Mouse (Mus musculus) heart, postnatal 25 days (tissue): ENCODE results near the gene Clybl. TPM values are rescaled to one million over a fixed set of nuclear protein-coding genes. Genes with fewer than 3 reads are reported as not detected.

ENCODE experiments used
- DNase-seq: peaks from one replicate; pipeline ENCODE4 v3.0.0; 2022; ENCODE audit warnings: low spot score
- intact Hi-C: fragments of 180-260 bp; cut with DNase I; formaldehyde crosslinking; loops from one replicate; pipeline ENCODE4 v1.15.1; 2025
- total RNA-seq, 2 experiments: library from RNA; stranded (reverse); gene quantifications; 2 replicates each; pipeline ENCODE4 v1.2.3; 2021

The Clybl gene
- total RNA-seq, 2 experiments from 2014 or later: 113 to 123 TPM

- no peak for DNase-seq
- intact Hi-C loops: no loop called here
These were observed 163.0 kb downstream of the Clybl start for GRCm38 (mm10) chr14:122344272-122345224.

- intact Hi-C loops: no loop called here
These were observed 166.6 kb downstream of the Clybl start for GRCm38 (mm10) chr14:122348069-122348468.

GRCm38 (mm10) chr14:122349326-122349725 is 167.8 kb downstream of the Clybl start:
- no peak for DNase-seq

More at GRCm38 (mm10) chr14:122348069-122348468, 166.6 kb downstream of the Clybl start:
- DNase-seq: no peak

GRCm38 (mm10) chr14:122349761-122350160 is 168.3 kb downstream of the Clybl start:
- no peak for DNase-seq
- intact Hi-C loops: no loop called here

More at GRCm38 (mm10) chr14:122349326-122349725, 167.8 kb downstream of the Clybl start:
- intact Hi-C loops: no loop called here

GRCm38 (mm10) chr14:122350766-122351165 is 169.3 kb downstream of the Clybl start:
- intact Hi-C loops: no loop called here
- no peak for DNase-seq

GRCm38 (mm10) chr14:122357316-122357715 is 175.8 kb downstream of the Clybl start:
- intact Hi-C loops: no loop called here
- no peak for DNase-seq

- no peak for DNase-seq
- intact Hi-C loops: no loop called here
These were observed 177.1 kb downstream of the Clybl start for GRCm38 (mm10) chr14:122358592-122358991.

- intact Hi-C loops: no loop called here
- DNase-seq: no peak
These were observed 177.8 kb downstream of the Clybl start for GRCm38 (mm10) chr14:122359136-122359905.

GRCm38 (mm10) chr14:122361807-122362206 is 180.3 kb downstream of the Clybl start:
- intact Hi-C loops: no loop called here
- DNase-seq: no peak

GRCm38 (mm10) chr14:122363156-122363555 is 181.7 kb downstream of the Clybl start:
- intact Hi-C loops: no loop called here
- no peak for DNase-seq

GRCm38 (mm10) chr14:122364026-122364425 is 182.5 kb downstream of the Clybl start:
- no peak for DNase-seq
- intact Hi-C loops: no loop called here

- DNase-seq: no peak
- intact Hi-C loops: no loop called here
These were observed 185.9 kb downstream of the Clybl start for GRCm38 (mm10) chr14:122367252-122367868.

GRCm38 (mm10) chr14:122367882-122368418 is 186.4 kb downstream of the Clybl start:
- intact Hi-C loops: no loop called here
- DNase-seq: no peak

- no peak for DNase-seq
- intact Hi-C loops: no loop called here
These were observed 187.0 kb downstream of the Clybl start for GRCm38 (mm10) chr14:122368501-122368900.

- intact Hi-C loops: no loop called here
- no peak for DNase-seq
These were observed 190.5 kb downstream of the Clybl start for GRCm38 (mm10) chr14:122371979-122372378.

GRCm38 (mm10) chr14:122373458-122373857 is 192.0 kb downstream of the Clybl start:
- intact Hi-C loops: no loop called here

GRCm38 (mm10) chr14:122374285-122374997 is 192.9 kb downstream of the Clybl start:
- intact Hi-C loops: no loop called here
- DNase-seq: no peak

More at GRCm38 (mm10) chr14:122373458-122373857, 192.0 kb downstream of the Clybl start:
- DNase-seq: no peak

GRCm38 (mm10) chr14:122375070-122375811 is 193.7 kb downstream of the Clybl start:
- no peak for DNase-seq
- intact Hi-C loops: no loop called here
